Mouse (Mus musculus) liver, embryonic 11.5 days (tissue): Measurements from ENCODE around the gene Prune2. TPM values are rescaled to one million over a fixed set of nuclear protein-coding genes. Genes with fewer than 3 reads are reported as not detected.
A peak's percentile ranks its signal among the peaks of the same experiment; 100 is the strongest.

ENCODE experiments used
- ATAC-seq: fragments of 200-750 bp; cut with Nextera tagmentation; replicated peaks from 2 replicates; pipeline ENCODE4 v1.8.0; 2017; ENCODE audit warnings: moderate number of reproducible peaks, mild to moderate bottlenecking, moderate TSS enrichment, moderate library complexity; ENCODE audit not compliant: low FRiP score
- DNase-seq: peaks from one replicate; pipeline ENCODE4 v3.0.0-alpha.2; 2017; ENCODE audit warnings: low spot score
- H3K27ac ChIP-seq: fragments of 300-500 bp; sonication (generic); 2 replicates; pipeline ENCODE4 v1.5.1; 2014; ENCODE audit warnings: mild to moderate bottlenecking, low read depth, low read length, control low read depth
- H3K27me3 ChIP-seq: fragments of 300-500 bp; sonication (generic); replicated peaks from 2 replicates; pipeline ENCODE4 v1.6.1; 2014; ENCODE audit warnings: low read length, mixed read lengths; ENCODE audit not compliant: control insufficient read depth, insufficient read depth
- H3K36me3 ChIP-seq: fragments of 300-500 bp; sonication (generic); 2 replicates; pipeline ENCODE4 v1.6.1; 2014; ENCODE audit warnings: mild to moderate bottlenecking, low read length, moderate library complexity, mixed read lengths; ENCODE audit not compliant: control insufficient read depth, insufficient read depth
- H3K4me1 ChIP-seq: fragments of 300-500 bp; sonication (generic); replicated peaks from 2 replicates; pipeline ENCODE4 v1.6.1; 2014; ENCODE audit warnings: low read length, mixed read lengths; ENCODE audit not compliant: control insufficient read depth, insufficient read depth
- H3K4me2 ChIP-seq: fragments of 300-500 bp; sonication (generic); 2 replicates; pipeline ENCODE4 v1.6.1; 2014; ENCODE audit warnings: mild to moderate bottlenecking, control low read depth, moderate library complexity
- H3K4me3 ChIP-seq: fragments of 300-500 bp; sonication (generic); 2 replicates; pipeline ENCODE4 v1.5.1; 2014; ENCODE audit warnings: low read depth, low read length, control low read depth
- H3K9ac ChIP-seq: fragments of 300-500 bp; sonication (generic); 2 replicates; pipeline ENCODE4 v1.6.1; 2014; ENCODE audit warnings: low read depth, low read length, control low read depth
- H3K9me3 ChIP-seq: fragments of 300-500 bp; sonication (generic); 2 replicates; pipeline ENCODE4 v1.6.1; 2016; ENCODE audit warnings: low read length, inconsistent platforms, mixed read lengths; ENCODE audit not compliant: control insufficient read depth
- WGBS: fragments of 180-500 bp; shearing (Covaris S2); extraction: QIAGEN DNeasy Blood & Tissue Kit; methylation state at CpG from one replicate; pipeline ENCODE4 v1.1.7; 2014; 5-methylcytosine and 5-hydroxymethylcytosine counted together
- polyA plus RNA-seq: library from polyadenylated mRNA; unstranded; fragments of >200 nt; fragmentation: Nextera tagmentation; extraction: Ambion mirVana; gene quantifications from 2 replicates; pipeline ENCODE4 v1.2.1, GENCODE M21; 2014

Prune2 gene
- polyA plus RNA-seq, 1 experiment from 2014 or later: 1.4 TPM

DNA sequence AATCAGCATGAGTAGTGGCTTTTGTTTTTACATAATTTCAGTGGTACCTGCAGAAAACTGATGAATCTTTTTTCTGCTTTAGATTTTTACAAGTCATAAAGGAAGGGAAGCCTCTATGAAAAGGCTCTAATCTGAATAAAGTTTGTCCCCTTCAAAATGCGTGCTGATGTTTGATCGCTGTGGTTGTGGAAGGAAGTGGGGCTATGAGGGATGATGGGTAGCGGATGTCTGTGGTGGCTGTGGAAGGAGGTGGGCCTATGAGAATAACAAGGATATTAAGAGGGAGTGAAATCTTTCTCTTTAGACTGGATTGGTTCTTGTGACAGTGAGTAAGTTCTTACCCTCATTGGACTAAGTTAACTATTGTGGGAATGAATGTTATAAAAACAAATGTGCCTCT lies 23.0 kb downstream of the Prune2 start:
- no peaks in the 10 kb centered on the region for H3K27me3 ChIP-seq
- no peaks in the 10 kb centered on the region for H3K9me3 ChIP-seq
- H3K4me1 ChIP-seq: no peaks in the 10 kb centered on the region
- ATAC-seq: no peak
- no peak overlapping the region for H3K9ac ChIP-seq
- H3K4me2 ChIP-seq: no peak overlapping the region
- no peak for DNase-seq
- H3K27ac ChIP-seq: no peak overlapping the region
- 69% methylated on average over 3 of the region's 3 CpGs for WGBS
- H3K4me3 ChIP-seq: no peak overlapping the region
- no peaks in the 10 kb centered on the region for H3K36me3 ChIP-seq

DNA sequence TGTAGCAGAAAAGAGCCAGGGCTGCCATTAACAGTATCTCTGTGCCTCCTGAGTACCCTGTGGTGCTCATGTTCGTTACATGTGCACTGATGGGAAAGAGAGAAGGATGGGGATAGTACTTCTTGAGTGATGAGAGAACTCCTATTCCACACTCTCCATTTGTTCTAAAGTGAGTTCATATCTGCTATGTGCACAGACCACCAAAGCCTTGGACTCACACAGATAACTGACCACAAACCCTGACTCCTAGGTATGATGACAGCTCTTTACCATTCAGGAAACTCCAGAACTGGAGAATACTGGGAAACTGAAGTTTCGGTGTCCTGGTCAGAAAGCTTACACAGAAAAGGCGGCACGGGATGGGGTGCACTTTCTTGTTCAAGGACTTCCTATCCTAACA lies 25.8 kb downstream of the Prune2 start:
- Histone ChIP-seq H3K27me3 (no peaks in the 10 kb centered on the region), H3K4me3 (no peak overlapping the region), H3K27ac (no peak overlapping the region), H3K36me3 (no peaks in the 10 kb centered on the region), H3K9ac (no peak overlapping the region), H3K9me3 (no peaks in the 10 kb centered on the region), H3K4me2 (no peak overlapping the region), H3K4me1 (no peaks in the 10 kb centered on the region)
- no peak for DNase-seq
- 49% methylated on average over 4 of the region's 4 CpGs for WGBS
- no peak for ATAC-seq

DNA sequence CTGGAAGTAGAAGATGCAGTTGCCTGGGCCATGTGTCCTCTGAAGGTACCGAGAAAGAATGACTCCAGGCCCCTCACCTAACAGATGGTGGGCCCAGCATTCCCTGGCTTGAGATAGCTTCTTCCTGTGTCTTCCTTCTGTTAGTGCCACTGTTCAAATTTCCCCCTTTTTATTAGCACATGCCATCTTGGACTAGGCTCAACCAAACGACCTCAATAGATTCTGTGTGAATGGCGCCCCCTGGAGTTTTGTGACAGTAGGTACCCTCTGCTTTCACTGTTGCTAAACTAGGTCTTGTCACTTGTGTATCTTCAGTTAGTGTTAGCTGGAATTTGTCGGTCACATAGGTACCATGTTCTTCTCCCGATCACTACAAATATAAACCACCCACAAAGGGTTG lies 29.0 kb downstream of the Prune2 start:
- H3K4me3 ChIP-seq: no peak overlapping the region
- ATAC-seq (no peak), DNase-seq (no peak)
- no peaks in the 10 kb centered on the region for H3K9me3 ChIP-seq
- WGBS: 51% methylated on average over 5 of the region's 5 CpGs
- H3K27me3 ChIP-seq: no peaks in the 10 kb centered on the region
- H3K27ac ChIP-seq: no peak overlapping the region
- H3K9ac ChIP-seq: no peak overlapping the region
- no peak overlapping the region for H3K4me2 ChIP-seq
- H3K4me1 ChIP-seq: no peaks in the 10 kb centered on the region
- no peaks in the 10 kb centered on the region for H3K36me3 ChIP-seq

DNA sequence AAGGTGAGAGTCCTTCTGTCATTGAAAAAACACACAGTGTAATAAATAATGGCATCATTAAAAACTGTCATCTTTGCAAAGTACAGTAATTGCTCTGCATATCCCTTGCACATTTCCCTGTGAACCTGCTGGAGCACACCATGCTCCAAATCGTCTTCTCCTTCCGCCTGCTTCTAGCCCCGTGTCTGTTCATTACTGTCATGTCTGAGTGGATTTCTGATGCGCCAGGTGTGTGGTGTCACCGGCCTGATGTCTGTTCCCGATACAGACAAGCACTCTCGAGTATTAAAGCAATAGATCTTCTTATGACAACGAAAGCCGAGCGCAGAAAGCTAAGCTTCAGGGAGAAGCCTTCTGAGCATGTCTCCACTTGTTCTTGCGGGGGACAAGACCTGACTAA lies 32.1 kb downstream of the Prune2 start:
- ATAC-seq (no peak), DNase-seq (no peak)

DNA sequence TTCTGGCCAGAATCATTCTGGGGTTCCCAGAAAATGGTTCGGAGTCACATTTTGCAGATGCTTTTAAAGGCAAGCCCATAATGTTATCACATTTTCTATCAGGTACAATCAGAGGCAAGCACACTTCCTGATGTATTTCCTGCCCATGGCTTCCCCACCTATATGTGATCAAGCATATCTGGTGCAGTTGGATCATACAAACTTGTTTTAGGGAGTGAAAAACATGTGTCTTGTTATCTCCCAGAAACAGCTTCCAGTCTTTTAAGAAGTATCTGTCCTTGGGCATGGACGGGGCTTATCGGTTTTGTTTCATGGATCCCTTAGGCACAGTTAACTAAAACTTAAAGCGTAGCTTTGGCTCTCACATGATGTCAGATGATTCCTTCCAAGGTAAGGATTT lies 36.2 kb downstream of the Prune2 start:
- Histone ChIP-seq H3K27me3 (no peaks in the 10 kb centered on the region), H3K9me3 (no peaks in the 10 kb centered on the region), H3K4me2 (no peak overlapping the region), H3K36me3 (no peaks in the 10 kb centered on the region), H3K27ac (no peak overlapping the region), H3K4me1 (peaks cover 3% of the 10 kb centered on the region; the same call in 1 of the 2 replicates), H3K4me3 (no peak overlapping the region), H3K9ac (no peak overlapping the region)
- DNase-seq: no peak
- 32% methylated on average over 4 of the region's 4 CpGs for WGBS
- peak; percentile 92 for ATAC-seq

More for the DNA sequence above, 32.1 kb downstream of the Prune2 start:
- H3K4me1 ChIP-seq: 0 out of 2 replicates have a peak, but pooled peaks cover 2% of the 10 kb centered on the region
- H3K4me2 ChIP-seq: no peak overlapping the region
- H3K36me3 ChIP-seq: no peaks in the 10 kb centered on the region
- WGBS: 84% methylated on average over 11 of the region's 11 CpGs
- H3K27me3 ChIP-seq: no peaks in the 10 kb centered on the region
- H3K4me3 ChIP-seq: no peak overlapping the region
- H3K9ac ChIP-seq: no peak overlapping the region
- H3K27ac ChIP-seq: no peak overlapping the region
- H3K9me3 ChIP-seq: no peaks in the 10 kb centered on the region

DNA sequence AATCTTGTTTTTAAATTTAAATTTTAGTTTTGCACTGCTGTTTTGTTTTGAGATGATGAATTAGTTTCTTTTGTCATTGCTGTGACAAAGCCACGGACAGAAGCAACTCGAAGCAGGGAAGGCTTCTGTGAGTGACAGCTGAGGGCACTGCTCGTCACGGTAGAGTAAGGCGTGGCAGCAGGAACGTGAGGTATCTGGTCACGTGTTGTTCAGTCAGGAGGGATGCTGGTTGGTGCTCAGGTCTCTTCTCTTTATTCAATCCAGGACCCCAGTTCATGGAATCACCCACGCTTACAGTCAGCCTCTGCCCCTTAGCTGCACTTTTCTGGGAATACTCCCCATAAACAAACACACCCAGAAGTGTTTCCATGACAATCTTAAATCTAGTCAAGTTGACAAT lies 38.3 kb downstream of the Prune2 start:
- H3K9ac ChIP-seq: no peak overlapping the region
- no peaks in the 10 kb centered on the region for H3K27me3 ChIP-seq
- H3K36me3 ChIP-seq: no peaks in the 10 kb centered on the region
- 59% methylated on average over 8 of the region's 8 CpGs for WGBS
- DNase-seq (no peak), ATAC-seq (no peak)
- H3K4me1 ChIP-seq: peaks cover 3% of the 10 kb centered on the region; the same call in 1 of the 2 replicates
- no peaks in the 10 kb centered on the region for H3K9me3 ChIP-seq
- no peak overlapping the region for H3K4me3 ChIP-seq
- H3K4me2 ChIP-seq: no peak overlapping the region
- no peak overlapping the region for H3K27ac ChIP-seq

DNA sequence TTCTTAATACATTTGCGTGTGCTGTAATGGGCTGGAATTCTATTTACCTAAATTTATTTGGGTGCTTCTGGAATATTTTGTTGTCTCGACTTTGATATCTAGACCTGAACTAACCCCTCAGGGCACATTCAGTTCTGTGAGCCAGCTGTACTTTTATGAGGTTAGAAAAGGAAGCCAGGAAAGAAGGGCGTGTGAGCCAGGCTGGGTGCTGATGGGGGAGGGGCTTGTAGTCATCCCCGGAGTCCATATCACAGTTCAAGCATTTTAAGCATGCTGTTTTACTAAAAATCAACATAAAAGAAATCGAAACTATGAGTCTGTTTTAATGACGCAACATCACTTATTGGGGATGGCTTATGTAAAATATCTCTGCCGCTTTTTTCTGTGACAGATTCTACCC lies 42.0 kb downstream of the Prune2 start:
- H3K4me2 ChIP-seq: no peak overlapping the region
- H3K4me1 ChIP-seq: peaks cover 2% of the 10 kb centered on the region; the same call in 1 of the 2 replicates
- no peak overlapping the region for H3K27ac ChIP-seq
- no peak for ATAC-seq
- no peaks in the 10 kb centered on the region for H3K9me3 ChIP-seq
- H3K36me3 ChIP-seq: no peaks in the 10 kb centered on the region
- no peak overlapping the region for H3K4me3 ChIP-seq
- H3K9ac ChIP-seq: no peak overlapping the region
- no peak for DNase-seq
- no peaks in the 10 kb centered on the region for H3K27me3 ChIP-seq
- 68% methylated on average over 7 of the region's 7 CpGs for WGBS

DNA sequence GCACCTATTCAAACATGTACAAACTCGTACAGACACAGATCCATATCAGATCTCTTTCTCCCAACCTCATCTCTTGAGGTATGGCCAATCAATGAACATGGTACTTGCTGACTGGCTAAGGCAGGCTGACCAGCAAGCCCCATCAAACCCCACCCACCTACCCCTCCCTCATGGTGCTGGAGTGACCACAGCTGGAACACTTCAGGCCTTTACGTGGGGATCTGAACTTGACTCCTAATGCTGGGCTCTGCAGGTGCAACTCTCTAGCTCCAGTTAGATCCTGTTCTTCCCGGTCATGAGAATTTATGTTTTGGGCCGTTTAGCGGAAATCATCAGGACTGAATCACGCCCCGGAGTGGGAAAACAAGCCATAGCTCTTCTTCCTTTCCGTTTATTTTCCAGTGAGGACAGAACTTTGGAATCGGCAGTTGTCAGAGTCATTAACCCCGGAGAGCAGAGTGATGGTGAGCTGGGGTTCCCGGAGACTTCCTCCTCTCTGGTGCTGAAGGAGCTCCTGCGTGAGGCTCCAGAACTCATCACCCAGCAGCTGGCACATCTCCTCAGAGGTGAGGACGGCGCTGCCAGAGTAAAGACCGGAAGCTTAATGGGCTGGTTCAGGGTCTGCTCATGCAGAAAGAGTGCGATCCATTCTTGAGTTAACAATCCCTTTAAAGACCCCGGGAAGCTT lies 50.4 kb downstream of the Prune2 start:
- no peak for DNase-seq
- H3K27me3 ChIP-seq: no peaks in the 10 kb centered on the region
- 78% methylated on average over 17 of the region's 17 CpGs for WGBS
- no peak for ATAC-seq
- H3K9me3 ChIP-seq: no peaks in the 10 kb centered on the region
- H3K4me2 ChIP-seq: no peak overlapping the region
- H3K4me3 ChIP-seq: no peak overlapping the region
- no peak overlapping the region for H3K9ac ChIP-seq
- peaks cover 1% of the 10 kb centered on the region; the same call in 1 of the 2 replicates for H3K4me1 ChIP-seq
- H3K27ac ChIP-seq: no peak overlapping the region
- no peaks in the 10 kb centered on the region for H3K36me3 ChIP-seq

DNA sequence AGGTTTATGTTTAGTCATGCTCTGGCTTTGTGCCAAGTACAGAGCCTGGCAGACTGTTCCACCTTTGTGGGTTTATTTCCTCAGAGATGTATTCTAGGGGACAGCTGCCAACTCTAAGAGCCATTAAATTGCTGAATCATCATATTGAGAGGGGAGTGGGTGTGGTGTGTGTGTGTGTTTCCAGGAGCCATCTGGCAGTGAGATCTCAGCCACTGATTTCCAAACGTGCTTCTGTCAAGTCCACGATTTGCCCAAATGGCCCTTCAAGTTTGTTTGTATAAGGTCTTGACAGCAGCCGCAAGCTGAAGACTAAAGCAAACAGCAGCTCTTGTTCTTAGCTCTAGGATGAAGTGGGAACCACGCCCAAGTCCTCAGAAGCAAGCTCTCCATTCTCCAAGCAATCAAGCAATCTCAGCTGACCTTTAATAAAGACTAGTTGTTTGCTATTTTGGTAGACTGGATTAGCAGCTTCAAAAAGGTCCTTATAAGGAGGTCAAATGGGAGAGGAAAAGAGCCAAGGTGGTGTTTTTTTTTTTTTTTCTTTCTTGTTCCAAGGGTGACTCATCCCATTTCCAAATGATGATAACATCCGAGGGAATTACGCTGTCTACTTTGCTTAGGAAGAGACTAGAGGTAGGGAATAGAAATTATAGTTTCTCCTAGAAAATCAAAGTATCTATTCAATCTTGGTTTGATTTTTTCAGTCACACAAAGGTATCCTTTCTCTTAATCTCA lies 55.5 kb downstream of the Prune2 start:
- Histone ChIP-seq H3K4me3 (no peak overlapping the region), H3K4me1 (peaks cover 24% of the 10 kb centered on the region), H3K9me3 (no peaks in the 10 kb centered on the region), H3K27me3 (no peaks in the 10 kb centered on the region), H3K4me2 (no peak overlapping the region), H3K27ac (no peak overlapping the region), H3K36me3 (no peaks in the 10 kb centered on the region), H3K9ac (no peak overlapping the region)
- 34% methylated on average over 6 of the region's 6 CpGs for WGBS
- no peak for ATAC-seq
- DNase-seq: no peak
